Mouse (Mus musculus): ENCODE measurements around the gene Hdac4.

Gene Hdac4

GRCm38 (mm10) chr1:92100371-92100891 is 95.1 kb downstream of the Hdac4 start:
- DNase-seq (ENCODE audit: low read depth, low spot score), result no peak

GRCm38 (mm10) chr1:92099964-92100363 is 95.5 kb downstream of the Hdac4 start:
- no peak for DNase-seq (ENCODE audit: low read depth, low spot score)

- no peak for DNase-seq (ENCODE audit: low read depth, low spot score)
Measured at GRCm38 (mm10) chr1:92099502-92099901, 96.0 kb downstream of the Hdac4 start.

- no peak for DNase-seq (ENCODE audit: low read depth, low spot score)
Measured at GRCm38 (mm10) chr1:92098456-92098855, 97.0 kb downstream of the Hdac4 start.

DNA sequence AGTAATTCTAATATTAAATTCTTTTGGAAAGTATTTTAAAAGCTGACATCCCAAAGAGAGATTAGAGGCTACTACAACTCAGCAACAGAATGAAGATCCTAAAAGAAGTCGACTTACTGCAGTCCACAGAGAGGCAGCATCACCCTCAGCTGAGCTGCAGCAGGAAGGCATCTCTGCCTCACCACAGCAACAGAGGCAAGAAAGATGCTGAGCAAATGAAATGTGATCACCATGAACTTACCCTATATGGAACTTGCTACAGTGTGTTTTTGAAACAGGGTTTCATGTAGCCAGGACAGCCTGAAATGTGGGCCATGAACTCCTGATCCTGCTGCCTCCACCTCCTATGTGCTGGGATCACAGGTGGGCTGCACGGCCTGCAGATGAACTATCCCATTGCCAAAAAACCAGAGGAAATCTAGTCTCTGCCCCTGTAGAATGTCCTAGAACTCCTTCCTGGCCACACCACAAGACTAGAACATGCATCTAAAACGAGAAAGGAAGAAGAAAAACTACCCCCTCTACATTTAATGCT is 98.4 kb downstream of the Hdac4 start:
- no peak for DNase-seq (ENCODE audit: low read depth, low spot score)

DNA sequence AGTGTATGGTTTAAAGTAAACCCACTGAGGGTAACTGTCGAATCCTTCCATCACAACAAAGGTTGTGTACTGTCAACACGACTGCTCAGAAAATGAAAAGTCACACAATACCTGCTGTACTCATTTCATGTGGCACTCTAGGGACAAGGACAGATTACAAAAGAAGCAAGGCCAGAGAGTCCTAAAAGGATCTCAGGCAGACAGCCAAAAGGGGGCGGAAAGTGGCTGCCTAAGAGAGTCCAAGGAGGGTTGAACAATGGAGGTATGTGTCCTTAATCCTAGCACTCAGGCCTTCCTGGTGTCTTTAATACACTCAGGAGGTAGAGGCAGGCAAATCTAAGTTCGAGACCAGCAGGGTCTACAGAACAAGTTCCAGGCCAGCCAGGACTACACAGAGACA is 103.2 kb downstream of the Hdac4 start:
- DNase-seq (ENCODE audit: low read depth, low spot score), result no peak

- DNase-seq (ENCODE audit: low read depth, low spot score), result no peak
Measured at GRCm38 (mm10) chr1:92087821-92088220, 107.7 kb downstream of the Hdac4 start.

- DNase-seq (ENCODE audit: low read depth, low spot score), result no peak
Measured at GRCm38 (mm10) chr1:92087343-92087742, 108.2 kb downstream of the Hdac4 start.

DNA sequence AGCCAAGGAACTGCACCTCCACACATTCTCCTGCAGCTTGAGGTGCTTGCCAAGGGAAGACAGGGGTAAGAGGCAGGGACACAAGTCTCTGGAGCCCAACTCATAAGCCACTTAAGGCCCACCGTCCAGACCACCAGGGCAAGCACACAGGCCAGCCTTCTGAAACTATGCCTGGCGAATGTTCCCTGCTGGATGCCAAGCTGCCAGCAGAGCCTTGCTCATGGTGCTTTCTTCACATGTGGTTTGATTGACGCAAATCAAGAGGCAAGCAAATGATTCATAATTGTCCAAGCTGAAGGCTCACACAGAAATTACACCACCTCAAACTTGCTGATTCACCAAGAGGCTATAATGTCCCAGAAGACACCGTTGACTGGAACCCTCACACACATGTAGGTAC is 108.7 kb downstream of the Hdac4 start:
- no peak for DNase-seq (ENCODE audit: low read depth, low spot score)

- no peak for DNase-seq (ENCODE audit: low read depth, low spot score)
Measured at GRCm38 (mm10) chr1:92086277-92086813, 109.2 kb downstream of the Hdac4 start.

DNA sequence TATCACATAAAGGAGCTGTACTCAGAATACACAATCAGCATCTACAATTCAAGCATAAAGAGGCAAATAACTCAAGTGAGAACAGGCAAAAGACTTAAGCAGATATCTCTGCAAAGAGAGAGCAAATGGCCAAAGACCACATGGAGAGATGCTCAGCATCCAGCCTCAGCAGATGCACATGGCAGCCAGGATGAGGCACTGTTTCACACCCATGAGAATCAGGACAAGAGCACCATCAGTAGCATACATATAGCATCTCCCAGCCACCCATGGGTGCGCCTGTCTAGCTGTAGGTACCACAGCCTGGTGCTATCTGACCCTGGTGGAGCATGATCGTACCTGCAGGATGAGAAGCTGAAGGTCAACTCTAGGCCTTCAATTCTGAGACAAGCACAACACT is 110.8 kb downstream of the Hdac4 start:
- no peak for DNase-seq (ENCODE audit: low read depth, low spot score)

DNA sequence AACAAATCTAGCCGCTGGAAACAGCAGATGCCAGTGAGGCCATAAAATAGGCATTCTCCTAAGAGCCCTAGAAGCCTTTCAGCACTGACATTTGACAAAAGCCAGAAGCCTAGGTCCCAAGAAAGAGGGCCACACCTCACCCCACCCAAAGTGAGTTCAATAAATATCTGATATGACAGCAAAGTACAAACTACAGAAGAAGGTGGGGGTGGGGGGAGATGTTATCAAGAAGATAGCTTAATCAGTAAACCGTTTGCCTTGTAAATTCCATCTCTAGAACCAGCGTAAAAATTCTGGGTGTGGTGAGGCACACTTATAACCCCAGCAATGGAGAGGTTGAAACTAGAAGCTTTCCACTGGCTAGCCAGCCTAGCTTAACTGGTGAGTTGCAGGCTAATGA is 111.5 kb downstream of the Hdac4 start:
- DNase-seq (ENCODE audit: low read depth, low spot score), result no peak

- DNase-seq (ENCODE audit: low read depth, low spot score), result no peak
Measured at GRCm38 (mm10) chr1:92082837-92083541, 112.5 kb downstream of the Hdac4 start.

DNA sequence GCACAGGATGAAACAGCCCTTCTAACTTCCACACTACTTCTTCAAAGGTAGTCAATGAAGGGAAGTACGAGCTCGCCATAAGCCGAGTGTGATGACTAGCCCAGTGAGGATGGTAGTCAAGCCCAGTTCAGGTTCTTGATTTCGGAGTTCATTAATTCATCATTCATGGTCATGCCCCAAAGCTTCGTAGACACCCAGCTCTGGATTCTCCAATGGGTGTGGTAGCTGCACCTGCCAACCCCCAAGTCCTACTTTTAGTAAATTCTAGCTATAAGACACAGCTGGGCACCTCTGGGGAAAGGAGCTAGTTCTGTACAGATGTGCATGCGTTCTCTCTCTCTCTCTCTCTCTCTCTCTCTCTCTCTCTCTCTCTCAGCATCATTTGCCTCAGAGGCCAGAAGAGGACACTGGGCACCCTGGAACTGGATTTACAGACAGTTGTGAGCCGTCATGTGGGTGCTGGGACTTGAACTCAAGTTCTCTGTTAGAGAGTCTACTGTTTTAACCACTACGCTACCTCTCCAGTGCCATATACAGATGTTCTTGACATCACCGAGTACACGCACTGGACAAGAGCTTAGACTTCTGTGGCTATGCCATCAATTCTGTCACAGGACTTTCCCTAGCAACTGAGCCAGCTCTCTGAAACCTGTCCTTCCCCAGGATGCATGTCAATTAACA is 113.2 kb downstream of the Hdac4 start:
- DNase-seq (ENCODE audit: low read depth, low spot score), result no peak

DNA sequence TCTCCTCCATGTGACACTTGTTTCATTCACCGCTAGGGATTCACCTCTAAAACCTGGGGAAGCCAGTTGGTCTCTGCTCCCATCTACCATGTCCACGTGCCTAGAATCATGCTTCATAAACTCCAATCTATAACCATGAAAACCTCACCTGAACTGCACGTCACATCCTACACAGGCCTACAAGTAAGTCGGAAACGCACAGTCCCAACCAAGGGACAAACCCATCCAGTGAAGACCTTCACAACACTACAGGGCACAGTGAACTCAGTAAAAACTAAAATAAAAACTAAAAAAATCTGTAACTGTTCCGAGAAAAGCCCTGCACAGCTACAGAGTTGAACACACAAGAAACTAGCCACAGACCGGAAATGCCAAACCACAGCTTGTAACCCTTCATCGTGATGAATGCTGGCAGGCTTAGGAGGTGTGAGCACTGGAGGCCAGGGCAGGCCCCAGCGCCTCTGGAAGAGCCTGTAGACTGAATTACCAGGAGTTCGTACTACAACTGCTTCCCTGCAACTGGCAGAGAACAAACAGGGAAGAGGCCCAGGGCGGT is 115.4 kb downstream of the Hdac4 start:
- DNase-seq (ENCODE audit: low read depth, low spot score), result no peak

- DNase-seq (ENCODE audit: low read depth, low spot score), result no peak
Measured at GRCm38 (mm10) chr1:92075312-92075711, 120.2 kb downstream of the Hdac4 start.

GRCm38 (mm10) chr1:92074655-92075054 is 120.8 kb downstream of the Hdac4 start:
- DNase-seq (ENCODE audit: low read depth, low spot score), result no peak

DNA sequence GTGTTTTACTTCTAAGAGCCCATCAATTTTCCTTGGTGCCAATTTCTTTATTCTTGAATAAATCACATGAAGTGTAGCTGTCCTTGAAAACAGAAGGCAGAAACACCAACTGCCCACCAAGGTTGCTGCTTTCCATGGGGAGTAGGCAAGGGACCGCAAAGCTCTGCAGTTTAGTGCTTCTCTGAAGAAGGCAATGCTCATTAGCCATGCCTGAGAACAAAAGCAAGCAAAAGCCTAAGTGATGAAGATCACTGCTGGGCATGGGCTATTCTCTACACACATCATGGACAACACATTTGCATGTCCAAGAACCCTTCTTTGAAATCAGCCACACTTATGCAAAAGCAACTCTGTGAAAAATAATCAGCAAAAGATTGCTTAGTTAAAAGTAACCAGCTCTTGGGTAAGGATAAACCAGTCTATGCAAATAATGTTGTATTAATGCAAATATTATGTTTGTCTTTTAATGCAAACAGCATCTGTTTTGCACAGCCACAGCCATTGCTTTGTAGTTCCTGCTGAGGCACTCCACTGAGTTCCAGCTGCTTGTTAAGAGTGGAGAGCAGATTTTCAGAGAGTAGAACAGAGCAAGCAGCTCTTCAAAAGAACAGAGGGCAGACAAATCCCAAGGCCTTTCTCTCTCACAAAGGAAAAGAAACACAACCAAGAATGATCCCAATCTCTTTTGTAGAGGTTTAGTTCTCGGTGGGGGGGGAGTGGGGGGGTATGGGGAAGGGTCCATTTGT is 125.4 kb downstream of the Hdac4 start:
- DNase-seq (ENCODE audit: low read depth, low spot score), result no peak

GRCm38 (mm10) chr1:92069464-92069863 is 126.0 kb downstream of the Hdac4 start:
- DNase-seq (ENCODE audit: low read depth, low spot score), result no peak

DNA sequence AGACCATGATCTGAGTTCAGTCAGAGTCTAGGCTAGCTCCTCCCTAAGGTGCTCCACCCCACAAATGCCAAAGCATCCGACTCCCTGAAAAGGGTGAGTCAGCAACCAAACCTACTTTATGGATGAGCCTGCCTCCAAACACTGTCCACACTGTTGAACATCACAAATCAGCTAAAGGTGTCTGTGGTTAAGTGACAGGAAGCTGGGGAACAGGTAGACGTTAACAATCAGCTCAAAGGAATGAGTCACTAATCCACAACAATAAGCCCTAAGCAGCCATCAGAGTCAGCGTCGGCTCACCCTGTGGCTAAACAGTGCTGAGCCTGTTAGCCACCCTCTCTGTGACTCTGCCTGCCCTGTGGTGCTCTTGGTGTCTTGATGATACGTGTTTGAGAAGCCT is 131.2 kb downstream of the Hdac4 start:
- DNase-seq (ENCODE audit: low read depth, low spot score), result no peak

DNA sequence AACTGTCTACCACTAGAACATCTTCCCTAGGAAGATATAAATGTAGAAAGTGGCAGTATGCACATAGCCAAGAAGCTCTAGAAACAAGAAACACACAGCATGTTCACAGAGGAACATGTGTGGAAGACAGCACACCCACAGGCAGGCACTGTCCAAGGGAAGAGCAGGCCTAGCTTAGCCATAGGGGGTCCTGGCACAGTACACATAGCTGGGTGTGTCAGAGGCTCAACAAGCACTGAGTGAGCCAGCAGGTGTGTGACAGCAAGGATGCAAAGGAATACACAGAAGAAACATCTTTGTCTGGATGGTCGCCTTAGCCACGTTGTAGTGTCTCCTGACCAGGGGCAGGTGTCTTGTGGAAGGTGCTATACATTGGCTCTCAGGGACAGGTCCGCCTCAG is 132.2 kb downstream of the Hdac4 start:
- DNase-seq (ENCODE audit: low read depth, low spot score), result no peak

All from WW6 (cell line).